Mouse (Mus musculus) olfactory bulb, adult 2 months (tissue): ENCODE results near the gene Cdk4.

ENCODE experiments used
- CTCF ChIP-seq: fragments of 200-500 bp; IDR thresholded peaks from 2 replicates; pipeline ENCODE4 v1.5.1; 2012; ENCODE audit warnings: low read depth, mild to moderate bottlenecking, low read length, moderate library complexity; ENCODE audit not compliant: insufficient read depth
- POLR2A ChIP-seq: fragments of 200-500 bp; IDR thresholded peaks from 2 replicates; pipeline ENCODE4 v1.6.1; 2012; ENCODE audit warnings: mild to moderate bottlenecking, low read depth, low read length, moderate library complexity; ENCODE audit not compliant: insufficient read depth

DNA sequence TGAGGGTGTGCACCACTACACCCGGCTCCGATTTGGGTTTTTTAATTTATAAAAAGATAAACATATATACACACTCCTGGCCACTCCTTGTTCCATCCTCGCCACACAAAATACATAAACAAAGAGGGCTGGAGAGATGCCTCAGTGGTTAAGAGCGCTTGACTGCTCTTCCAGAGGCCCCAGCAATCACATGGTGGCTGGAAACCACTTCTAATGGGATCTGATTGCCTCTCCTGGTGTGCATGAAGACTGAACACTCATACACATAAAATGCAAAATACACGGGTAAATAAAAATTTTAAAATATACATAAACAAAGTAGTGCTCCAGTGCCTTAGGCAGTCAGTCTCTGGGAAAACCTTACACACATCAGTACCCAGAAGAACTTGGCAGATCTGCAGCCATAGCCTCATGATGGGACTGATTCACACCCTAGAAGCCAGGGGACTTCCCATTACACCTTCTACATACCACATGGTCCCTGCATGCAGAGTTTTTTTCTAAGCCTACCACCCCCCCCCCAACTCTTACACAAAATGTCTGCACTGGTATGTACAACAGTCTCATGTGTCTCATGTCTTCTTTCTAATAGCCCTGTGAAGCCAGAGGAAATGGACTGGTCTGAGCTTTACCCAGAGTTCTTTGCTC, 20.7 kb upstream of the Cdk4 start:
- TF ChIP-seq CTCF = no peak
- no peak for TF ChIP-seq POLR2A
